9 mouse cellular contexts compared by ENCODE assay signal in the genomic region with DNA sequence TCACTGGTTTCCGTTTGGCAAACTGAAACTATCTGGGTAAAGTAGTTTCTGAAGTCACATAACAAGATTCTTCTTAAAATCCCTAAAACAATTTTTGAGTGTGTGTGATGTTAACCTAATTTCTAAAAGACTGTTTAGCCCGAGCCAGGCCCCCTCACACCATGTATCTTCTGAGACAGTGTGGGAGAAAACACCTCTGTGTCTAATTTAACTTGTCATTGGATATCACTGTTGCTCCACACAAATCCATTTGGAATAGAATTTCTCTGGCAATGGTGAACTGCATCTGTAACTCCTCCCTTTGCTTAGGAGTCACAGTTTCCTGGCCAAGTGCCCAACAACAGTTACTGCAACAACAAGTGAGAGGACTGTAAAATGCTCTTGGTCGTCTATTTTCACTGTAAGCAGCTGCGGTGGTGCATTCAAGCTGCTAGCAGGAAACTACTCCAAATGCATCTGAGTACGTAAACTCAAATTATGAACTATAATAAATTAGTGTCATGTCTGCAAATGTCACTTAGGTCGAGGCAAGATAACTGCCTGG.
DNase-seq lines count a peak whose midpoint lies in the region; ATAC-seq and TF ChIP-seq lines count a peak whose summit lies in the region.
"Had no signal": no experiment of that assay in that cellular context is flagged by ENCODE, and none has a peak within 500 bp of the region (broad histone marks: within the 10 kb centered on the region; RNA-seq: fewer than 3 reads in every experiment).

No protein-coding gene starts in this region.

- WGBS in hindbrain, embryonic 14.5 days: 63% methylated on average over 6 of the region's 6 CpGs
- 69% methylated on average over 6 of the region's 6 CpGs for WGBS in hindbrain, embryonic 13.5 days
- WGBS in lung, postnatal 0 days: 34% methylated on average over 6 of the region's 6 CpGs

- H3K27me3 ChIP-seq in hindbrain, embryonic 14.5 days (ENCODE audit: control insufficient read depth, insufficient read depth, low read length): no peaks in the 10 kb centered on the region
- H3K27me3 ChIP-seq in hindbrain, embryonic 13.5 days: no peaks in the 10 kb centered on the region
- H3K27me3 ChIP-seq in lung, postnatal 0 days (replicated peaks; ENCODE audit: insufficient read depth, low read length): no peaks in the 10 kb centered on the region

- H3K4me2 ChIP-seq in hindbrain, embryonic 14.5 days (replicated peaks): no peak overlapping the region
- H3K4me2 ChIP-seq in hindbrain, embryonic 13.5 days: no peak overlapping the region
- H3K4me2 ChIP-seq in lung, postnatal 0 days (replicated peaks; ENCODE audit: low read depth, low read length): no peak overlapping the region

- no peaks in the 10 kb centered on the region for H3K9me3 ChIP-seq in hindbrain, embryonic 14.5 days (ENCODE audit: control insufficient read depth, low read length)
- no peaks in the 10 kb centered on the region for H3K9me3 ChIP-seq in hindbrain, embryonic 13.5 days
- no peaks in the 10 kb centered on the region for H3K9me3 ChIP-seq in lung, postnatal 0 days (ENCODE audit: low read length)
- H3K9me3 ChIP-seq: G1E had no signal

- H3K9ac ChIP-seq in hindbrain, embryonic 14.5 days: no peak overlapping the region
- H3K9ac ChIP-seq in hindbrain, embryonic 13.5 days: no peak overlapping the region
- H3K9ac ChIP-seq in lung, postnatal 0 days (replicated peaks; ENCODE audit: low read depth): no peak overlapping the region

- peak; percentile 36; the same call in 1 of the 2 replicates for TF ChIP-seq EP300 in lung, postnatal 0 days (IDR thresholded peaks at IDR 0.05)

- H3K36me3 ChIP-seq in hindbrain, embryonic 14.5 days (replicated peaks; ENCODE audit: control insufficient read depth, insufficient read depth): no peaks in the 10 kb centered on the region
- no peaks in the 10 kb centered on the region for H3K36me3 ChIP-seq in hindbrain, embryonic 13.5 days
- H3K36me3 ChIP-seq in lung, postnatal 0 days (ENCODE audit: insufficient read depth, low read length): no peaks in the 10 kb centered on the region

- no peak overlapping the region for H3K4me3 ChIP-seq in hindbrain, embryonic 14.5 days (replicated peaks; ENCODE audit: low read length)
- no peak overlapping the region for H3K4me3 ChIP-seq in hindbrain, embryonic 13.5 days
- no peak overlapping the region for H3K4me3 ChIP-seq in lung, postnatal 0 days (ENCODE audit: low read depth, low read length)

- no peak for TF ChIP-seq CTCF in lung, postnatal 0 days (IDR thresholded peaks at IDR 0.05)

- no peak for ATAC-seq in hindbrain, embryonic 14.5 days (ENCODE audit: low FRiP score)
- ATAC-seq in hindbrain, embryonic 13.5 days (ENCODE audit: low FRiP score): no peak
- ATAC-seq in lung, postnatal 0 days: peak; percentile 75

- DNase-seq in hindbrain, embryonic 14.5 days (ENCODE audit: low spot score): peak; percentile 53
- peak; percentile 96 for DNase-seq in NIH3T3 (ENCODE audit: low read depth)
- peak; percentile 71 to 77 for DNase-seq in gastrocnemius, adult 8-10 months (ENCODE audit: low spot score in 2 of 2)
- peak; percentile 76 for DNase-seq in kidney, adult 18-20 months
- peak; percentile 94 for DNase-seq in lung, postnatal 0 days (ENCODE audit: low spot score)
- peak; percentile 33 for DNase-seq in thymus, postnatal 0 days (ENCODE audit: low spot score)
- no peak for DNase-seq in frontal cortex, postnatal 14 days (ENCODE audit: low spot score in 2 of 2)

- H3K27ac ChIP-seq in hindbrain, embryonic 14.5 days: no peak overlapping the region
- H3K27ac ChIP-seq in hindbrain, embryonic 13.5 days: no peak overlapping the region
- no peak overlapping the region for H3K27ac ChIP-seq in lung, postnatal 0 days (ENCODE audit: low read length)

- no peaks in the 10 kb centered on the region for H3K4me1 ChIP-seq in hindbrain, embryonic 14.5 days (replicated peaks; ENCODE audit: control insufficient read depth, insufficient read depth, low read length)
- peaks cover 4% of the 10 kb centered on the region; the same call in 1 of the 2 replicates for H3K4me1 ChIP-seq in hindbrain, embryonic 13.5 days (replicated peaks)
- peaks cover 8% of the 10 kb centered on the region; the same call in 1 of the 2 replicates for H3K4me1 ChIP-seq in lung, postnatal 0 days (ENCODE audit: insufficient read depth, low read depth, low read length)

Comparison
In these comparisons a context has a peak if more than half of its experiments do, and no peak if none do; other contexts are left out.
1. DNase-seq: peak in hindbrain, embryonic 14.5 days (single experiment), NIH3T3 (single experiment), gastrocnemius, adult 8-10 months (2 of 2), kidney, adult 18-20 months (single experiment), lung, postnatal 0 days (single experiment) and thymus, postnatal 0 days (single experiment); none in frontal cortex, postnatal 14 days (0 of 2).